Mouse (Mus musculus) bone marrow macrophage, adult 2 months (primary cell): Measurements from ENCODE around the gene Gm13276.
"Not testable (repeated sequence)": the region's sequence is repeated elsewhere in the genome, so short reads cannot be mapped to it uniquely, and the experiment has no call there.

Experiments used
- CTCF ChIP-seq: IDR thresholded peaks from 2 replicates; pipeline ENCODE4 v1.5.1; 2012; ENCODE audit warnings: low read depth, mild to moderate bottlenecking, low read length, moderate library complexity
- POLR2A ChIP-seq: IDR thresholded peaks from 2 replicates; pipeline ENCODE4 v1.6.1; 2012; ENCODE audit warnings: mild to moderate bottlenecking, low read depth, low read length, borderline replicate concordance

- TF ChIP-seq POLR2A, CTCF: not testable (repeated sequence)
Observed at GRCm38 (mm10) chr4:88759610-88760268, 25.8 kb upstream of the Gm13276 start, which contains the start of gene Gm13283.
